Mouse (Mus musculus): ENCODE results near the gene Col4a6.

Col4a6 gene

GRCm38 (mm10) chrX:141249636-141250035 is 224.2 kb downstream of the Col4a6 start:
- DNase-seq (ENCODE audit: low spot score) = no peak

- no peak for DNase-seq (ENCODE audit: low spot score)
These were observed 237.1 kb downstream of the Col4a6 start for GRCm38 (mm10) chrX:141236564-141237333.

- no peak for DNase-seq (ENCODE audit: low spot score)
These were observed 245.7 kb downstream of the Col4a6 start for GRCm38 (mm10) chrX:141228169-141228568.

- DNase-seq (ENCODE audit: low spot score) = no peak
These were observed 261.1 kb downstream of the Col4a6 start for GRCm38 (mm10) chrX:141212802-141213201.

GRCm38 (mm10) chrX:141198993-141199392 is 274.9 kb downstream of the Col4a6 start:
- DNase-seq (ENCODE audit: low spot score) = no peak

- DNase-seq (ENCODE audit: low spot score) = no peak
These were observed 278.8 kb downstream of the Col4a6 start for GRCm38 (mm10) chrX:141195036-141195435.

GRCm38 (mm10) chrX:141175353-141175752 is 298.5 kb downstream of the Col4a6 start:
- no peak for DNase-seq (ENCODE audit: low spot score)

GRCm38 (mm10) chrX:141165067-141165466 is 308.8 kb downstream of the Col4a6 start:
- DNase-seq (ENCODE audit: low spot score) = no peak

GRCm38 (mm10) chrX:141160371-141160770 is 313.5 kb downstream of the Col4a6 start:
- DNase-seq (ENCODE audit: low spot score) = no peak

GRCm38 (mm10) chrX:141158160-141158559 is 315.7 kb downstream of the Col4a6 start:
- no peak for DNase-seq (ENCODE audit: low spot score)

- no peak for DNase-seq (ENCODE audit: low spot score)
These were observed 316.2 kb downstream of the Col4a6 start for GRCm38 (mm10) chrX:141157626-141158025.

- no peak for DNase-seq (ENCODE audit: low spot score)
These were observed 317.2 kb downstream of the Col4a6 start for GRCm38 (mm10) chrX:141156696-141157095.

- DNase-seq (ENCODE audit: low spot score) = no peak
These were observed 322.7 kb downstream of the Col4a6 start for GRCm38 (mm10) chrX:141151182-141151581.

- DNase-seq (ENCODE audit: low spot score) = no peak
These were observed 323.6 kb downstream of the Col4a6 start for GRCm38 (mm10) chrX:141150290-141150689.

GRCm38 (mm10) chrX:141149705-141150104 is 324.2 kb downstream of the Col4a6 start:
- DNase-seq (ENCODE audit: low spot score) = no peak
